8 mouse cellular contexts compared by ENCODE assay signal in genomic region chr2:151494035-151494803, GRCm38 (mm10). TPM values are rescaled to one million over a fixed set of nuclear protein-coding genes. Genes with fewer than 3 reads are reported as not detected.
A peak's percentile ranks its signal among the peaks of the same experiment; 100 is the strongest.
DNase-seq lines count a peak whose midpoint lies in the region; ATAC-seq and TF ChIP-seq lines count a peak whose summit lies in the region.

TSS of gene Nsfl1c (plus strand) at chr2:151494182.

- DNase-seq in MN1 (ENCODE audit: low spot score) = peak; percentile 98
- peak; percentile 97 for DNase-seq in cerebellum, adult 9-10 months
- peak; percentile 94 for DNase-seq in hindbrain, embryonic 10.5 days (ENCODE audit: low spot score)
- DNase-seq in layer of hippocampus, adult 9-11 months = peak; percentile 94
- DNase-seq in lung, postnatal 0 days (ENCODE audit: low spot score) = peak; percentile 95
- DNase-seq in ovary, postnatal 14 days (ENCODE audit: low spot score) = peak; percentile 98
- DNase-seq in thymus, postnatal 14 days = peak; percentile 95

- TF ChIP-seq EP300 in lung, postnatal 0 days (IDR thresholded peaks at IDR 0.05) = no peak

- no peaks in the 10 kb centered on the region for H3K9me3 ChIP-seq in hindbrain, embryonic 10.5 days
- H3K9me3 ChIP-seq in lung, postnatal 0 days (ENCODE audit: low read length) = no peaks in the 10 kb centered on the region

- ATAC-seq in frontal cortex, adult (ENCODE audit: low TSS enrichment) = peak; percentile 99
- ATAC-seq in lung, postnatal 0 days = peak; percentile 100

- peak within 1 kb of the TSS; percentile 74 for H3K4me2 ChIP-seq in lung, postnatal 0 days (replicated peaks; ENCODE audit: low read depth, low read length)

- peaks cover 11% of the 10 kb centered on the region for H3K4me1 ChIP-seq in hindbrain, embryonic 10.5 days (replicated peaks)
- no peaks in the 10 kb centered on the region for H3K4me1 ChIP-seq in lung, postnatal 0 days (ENCODE audit: insufficient read depth, low read depth, low read length)

- H3K36me3 ChIP-seq in hindbrain, embryonic 10.5 days = peaks cover 29% of the 10 kb centered on the region
- 0 out of 2 replicates have a peak, but pooled peaks cover 8% of the 10 kb centered on the region for H3K36me3 ChIP-seq in lung, postnatal 0 days (ENCODE audit: insufficient read depth, low read length)

- under 1% methylated on average over 73 of the region's 73 CpGs for WGBS in hindbrain, embryonic 10.5 days
- under 1% methylated on average over 57 of the region's 73 CpGs for WGBS in lung, postnatal 0 days

- H3K4me3 ChIP-seq in hindbrain, embryonic 10.5 days = peak within 1 kb of the TSS; percentile 85
- peak within 1 kb of the TSS; percentile 95 for H3K4me3 ChIP-seq in lung, postnatal 0 days (ENCODE audit: low read depth, low read length)

- peak within 1 kb of the TSS; percentile 81 for H3K9ac ChIP-seq in lung, postnatal 0 days (replicated peaks; ENCODE audit: low read depth)

- H3K27me3 ChIP-seq in hindbrain, embryonic 10.5 days (ENCODE audit: insufficient read depth, poor library complexity, severe bottlenecking) = no peaks in the 10 kb centered on the region
- no peaks in the 10 kb centered on the region for H3K27me3 ChIP-seq in lung, postnatal 0 days (replicated peaks; ENCODE audit: insufficient read depth, low read length)

- peak within 1 kb of the TSS; percentile 93 for H3K27ac ChIP-seq in hindbrain, embryonic 10.5 days
- peak within 1 kb of the TSS; percentile 54; the same call in 1 of the 2 replicates for H3K27ac ChIP-seq in lung, postnatal 0 days (ENCODE audit: low read length)

- peak; percentile 99 for TF ChIP-seq CTCF in lung, postnatal 0 days (IDR thresholded peaks at IDR 0.05)

RNA-seq across cellular contexts. Expression of gene Nsfl1c, which starts in this region (rescaled TPM):
- 271 and 284 TPM in 2 replicates for polyA plus RNA-seq in hindbrain, embryonic 10.5 days (2016; fragmentation: Nextera tagmentation; extraction: Ambion mirVana)
- 100 and 114 TPM in 2 replicates for polyA plus RNA-seq in lung, postnatal 0 days (2015; fragmentation: Nextera tagmentation; extraction: Ambion mirVana)

Comparison
In these comparisons a context has a peak if more than half of its experiments do, and no peak if none do; other contexts are left out.
1. Peak in every context shown above with its lines: DNase-seq, ATAC-seq, H3K4me3 ChIP-seq and H3K27ac ChIP-seq.